Mouse (Mus musculus): ENCODE results near the gene Ndufc2.
"Not testable (repeated sequence)": the region's sequence is repeated elsewhere in the genome, so short reads cannot be mapped to it uniquely, and the experiment has no call there.

The Ndufc2 gene

GRCm38 (mm10) chr7:97424621-97425245 is 24.9 kb downstream of the Ndufc2 start:
- in situ Hi-C loops (cut with MboI, MseI) = loop anchor here (5.0 to 25.0 kb wide), 3 partner anchors 43 to 310 kb away; partner anchors contain the start of genes Aqp11 and Clns1a

GRCm38 (mm10) chr7:97426566-97426965 is 26.8 kb downstream of the Ndufc2 start:
- in situ Hi-C loops (cut with MboI, MseI) = loop anchor here (5.0 to 10.0 kb wide), 2 partner anchors 41 to 308 kb away; partner anchors contain the start of gene Aqp11

DNA sequence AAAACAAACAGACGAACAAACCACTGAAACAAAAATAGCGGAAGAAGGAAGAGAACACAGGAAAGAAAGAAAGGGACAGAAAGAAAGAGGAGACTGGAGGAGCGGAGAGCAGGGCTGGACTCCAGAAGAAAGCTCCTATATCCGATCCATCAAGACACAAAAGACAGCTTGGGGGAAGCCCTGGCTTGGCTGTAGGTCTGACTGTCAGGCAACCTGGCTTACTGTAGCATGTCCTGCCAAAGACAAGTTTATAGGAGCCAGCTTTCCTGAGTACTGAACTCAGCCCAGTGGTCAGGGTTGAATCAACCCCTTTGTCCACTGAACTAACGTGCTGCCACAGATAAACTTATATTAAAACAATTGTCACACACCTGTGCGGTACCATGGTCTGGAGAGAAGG is 27.5 kb downstream of the Ndufc2 start:
- in situ Hi-C loops (cut with MboI, MseI) = loop anchor here (5.0 to 10.0 kb wide), 2 partner anchors 40 to 308 kb away; partner anchors contain the start of gene Aqp11

GRCm38 (mm10) chr7:97427778-97428420 is 28.1 kb downstream of the Ndufc2 start:
- in situ Hi-C loops (cut with MboI, MseI) = loop anchor here (5.0 to 10.0 kb wide), 2 partner anchors 39 to 307 kb away; partner anchors contain the start of gene Aqp11

- in situ Hi-C loops (cut with MboI, MseI) = loop anchor here (5.0 to 10.0 kb wide), 2 partner anchors 38 to 305 kb away; partner anchors contain the start of gene Aqp11
These were observed 29.9 kb downstream of the Ndufc2 start for GRCm38 (mm10) chr7:97429705-97430104.

- in situ Hi-C loops (cut with MboI, MseI) = not testable (repeated sequence)
These were observed 33.7 kb downstream of the Ndufc2 start for GRCm38 (mm10) chr7:97433517-97433916.

DNA sequence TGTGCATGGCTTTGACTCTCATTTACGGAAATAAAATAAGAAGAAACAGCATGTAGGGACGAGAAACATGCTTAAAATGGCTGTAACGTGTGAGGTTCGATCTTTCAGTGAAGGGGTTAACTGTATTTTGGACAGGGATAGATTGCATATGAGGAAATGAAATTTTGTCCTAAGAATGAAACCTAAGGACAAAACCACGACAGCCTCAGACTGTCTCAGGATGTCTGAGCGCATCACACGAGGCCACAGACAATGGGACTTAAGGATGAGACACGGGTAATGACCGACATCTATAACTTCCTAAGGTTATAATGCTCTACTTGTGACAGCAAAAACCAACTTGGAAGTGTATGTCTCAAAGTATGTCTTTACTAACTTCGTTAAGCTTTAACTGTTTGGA is 34.7 kb downstream of the Ndufc2 start:
- in situ Hi-C loops (cut with MboI, MseI) = no loop called here

- in situ Hi-C loops (cut with MboI, MseI) = no loop called here
These were observed 39.2 kb downstream of the Ndufc2 start for GRCm38 (mm10) chr7:97438986-97439385.

- in situ Hi-C loops (cut with MboI, MseI) = no loop called here
These were observed 46.5 kb downstream of the Ndufc2 start for GRCm38 (mm10) chr7:97446171-97446925.

DNA sequence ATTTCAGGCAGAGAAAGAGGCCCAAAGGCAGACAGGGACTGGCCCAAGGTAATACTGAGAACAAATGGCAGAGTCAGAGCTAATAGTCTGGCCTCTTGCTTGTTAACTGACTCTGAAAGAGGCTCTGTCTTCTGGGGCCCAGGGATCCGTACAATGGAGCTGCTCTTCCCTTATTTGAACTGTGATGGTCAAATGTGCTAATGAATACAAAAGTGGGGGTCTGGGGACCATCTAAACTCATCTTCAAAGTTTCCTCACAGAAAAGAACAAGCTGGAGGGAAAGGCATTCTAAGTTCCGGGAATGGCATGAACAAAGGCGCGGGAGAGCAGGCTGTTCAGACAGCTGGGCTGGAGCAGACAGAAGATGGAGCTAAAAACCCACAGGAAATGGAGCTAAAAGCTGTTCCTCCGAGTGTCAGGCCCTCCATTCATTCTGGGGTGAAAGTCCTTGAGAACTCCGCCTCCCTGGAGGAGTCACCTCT is 47.3 kb downstream of the Ndufc2 start:
- in situ Hi-C loops (cut with MboI, MseI) = no loop called here

DNA sequence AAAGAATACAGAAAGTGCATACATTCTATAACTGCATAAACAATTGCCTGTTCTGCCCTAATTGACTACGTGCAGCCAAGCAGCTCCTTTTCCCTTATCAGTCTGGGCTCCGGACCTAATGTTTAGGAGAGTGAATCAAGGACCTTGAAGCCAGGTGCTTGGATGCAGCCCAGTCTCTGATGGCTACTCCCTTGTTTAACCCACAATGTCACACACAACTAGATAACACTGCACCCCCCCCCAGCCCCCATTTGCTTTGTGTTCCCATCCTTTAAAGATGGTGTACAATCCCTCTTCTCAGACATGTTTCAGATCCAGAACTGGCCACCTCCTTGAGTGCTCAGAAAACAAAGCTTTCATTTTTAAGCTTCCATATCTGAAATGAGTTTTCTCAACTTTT is 51.2 kb downstream of the Ndufc2 start, which contains the start of gene Kctd14:
Kctd14 (plus strand) TSS at position 301 of the 400 bp plus-strand sequence.
- in situ Hi-C loops (cut with MboI, MseI) = not testable (repeated sequence)

GRCm38 (mm10) chr7:97452196-97452595 is 52.4 kb downstream of the Ndufc2 start:
- in situ Hi-C loops (cut with MboI, MseI) = no loop called here

GRCm38 (mm10) chr7:97453141-97453921 is 53.5 kb downstream of the Ndufc2 start:
- in situ Hi-C loops (cut with MboI, MseI) = no loop called here

DNA sequence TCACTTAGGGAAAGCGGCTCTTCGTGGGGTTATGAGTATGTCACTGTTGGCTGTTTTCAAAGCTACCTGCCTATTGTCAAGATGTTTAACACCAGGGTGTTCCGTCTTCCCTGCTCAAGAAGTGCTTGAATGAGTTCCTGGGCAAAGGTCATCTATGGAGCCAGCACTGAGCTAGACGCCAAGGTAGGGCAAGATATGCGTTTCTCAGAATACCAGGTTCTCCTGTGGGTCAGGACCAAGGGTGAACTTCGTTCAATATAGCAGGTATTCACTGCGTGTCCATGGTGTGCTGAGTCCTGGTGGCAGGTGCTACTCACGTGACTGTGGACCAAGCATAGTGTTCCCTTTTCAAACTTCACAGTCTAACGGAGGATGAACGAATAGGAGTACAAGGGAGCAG is 55.0 kb downstream of the Ndufc2 start:
- in situ Hi-C loops (cut with MboI, MseI) = no loop called here

GRCm38 (mm10) chr7:97455577-97455976 is 55.8 kb downstream of the Ndufc2 start:
- in situ Hi-C loops (cut with MboI, MseI) = no loop called here

Measured in T-helper 1 cell (primary cell).